Mouse (Mus musculus) erythroblast, embryonic 14.5 days (primary cell): ENCODE results near the gene Zfp658.

Experiments used
- GATA1 ChIP-seq: IDR thresholded peaks from 2 replicates; pipeline ENCODE4 v1.6.1; 2012; ENCODE audit warnings: low read length, inconsistent platforms, mixed read lengths
- TAL1 ChIP-seq: IDR thresholded peaks from 3 replicates; pipeline ENCODE4 v1.6.1; 2012; ENCODE audit warnings: low read length, inconsistent platforms, mixed read lengths

- no peak for TF ChIP-seq GATA1
- no peak for TF ChIP-seq TAL1
Observed at GRCm38 (mm10) chr7:43522776-43523175, 39.3 kb upstream of the Zfp658 start.
